Mouse (Mus musculus) C2C12 (cell line): ENCODE measurements around the gene Best3. TPM values are rescaled to one million over a fixed set of nuclear protein-coding genes. Genes with fewer than 3 reads are reported as not detected.
A peak's percentile ranks its signal among the peaks of the same experiment; 100 is the strongest.

Experiments used
- H3K27me3 ChIP-seq: one replicate; pipeline ENCODE4 v1.6.1; 2011; ENCODE audit not compliant: control insufficient read depth, insufficient read depth, insufficient read length
- H3K36me3 ChIP-seq: one replicate; pipeline ENCODE4 v1.6.1; 2011; ENCODE audit not compliant: control insufficient read depth, insufficient read depth
- H3K4me3 ChIP-seq: one replicate; pipeline ENCODE4 v1.5.1; 2011; ENCODE audit warnings: mild to moderate bottlenecking, control low read depth; ENCODE audit not compliant: poor library complexity, insufficient read depth, severe bottlenecking
- H3K79me2 ChIP-seq: one replicate; pipeline ENCODE4 v1.6.1; 2011; ENCODE audit not compliant: control insufficient read depth, insufficient read depth
- H3K79me3 ChIP-seq: one replicate; pipeline ENCODE4 v1.6.1; 2011; ENCODE audit warnings: low read depth, control low read depth
- H3ac ChIP-seq: one replicate; pipeline ENCODE3; 2011; ENCODE audit warnings: low read depth; ENCODE audit not compliant: control insufficient read depth, insufficient read length
- CEBPB ChIP-seq: IDR thresholded peaks from one replicate; pipeline ENCODE4 v1.6.1; 2011; ENCODE audit warnings: low read depth, mild to moderate bottlenecking, control low read depth, moderate library complexity
- CTCF ChIP-seq: IDR thresholded peaks from one replicate; pipeline ENCODE4 v1.5.1; 2011; ENCODE audit not compliant: control insufficient read depth, insufficient read depth, insufficient read length
- FOSL1 ChIP-seq: IDR thresholded peaks from one replicate; pipeline ENCODE4 v1.8.0; 2011; ENCODE audit warnings: mild to moderate bottlenecking, low read length; ENCODE audit not compliant: poor library complexity, insufficient read depth, severe bottlenecking
- MAX ChIP-seq: IDR thresholded peaks from one replicate; pipeline ENCODE4 v1.6.1; 2011; ENCODE audit warnings: mild to moderate bottlenecking, control low read depth
- MYOD1 ChIP-seq: IDR thresholded peaks from one replicate; pipeline ENCODE4 v1.6.1; 2011; ENCODE audit warnings: low read depth; ENCODE audit not compliant: control insufficient read depth, insufficient read length
- MYOG ChIP-seq: IDR thresholded peaks from one replicate; pipeline ENCODE4 v1.6.1; 2011; ENCODE audit not compliant: control insufficient read depth, insufficient read length; ENCODE audit errors: extremely low read depth
- USF1 ChIP-seq: IDR thresholded peaks from one replicate; pipeline ENCODE4 v1.6.1; 2011; ENCODE audit warnings: low read depth, mild to moderate bottlenecking, control low read depth, moderate library complexity
- polyA plus RNA-seq: library from polyadenylated mRNA; unstranded; fragments of >200 nt; fragmentation: generic; extraction: Trizol; gene quantifications from one replicate; pipeline ENCODE4 v1.2.1, GENCODE M21; 2012; ENCODE audit warnings: missing spikeins

Best3 gene
- polyA plus RNA-seq, 1 experiment: 0.09 TPM

GRCm38 (mm10) chr10:116949111-116950008 lies 36.8 kb upstream of the Best3 start:
- H3K79me3 ChIP-seq: peaks cover 12% of the 10 kb centered on the region
- no peaks in the 10 kb centered on the region for H3K27me3 ChIP-seq
- H3K79me2 ChIP-seq: peaks cover 56% of the 10 kb centered on the region
- H3ac ChIP-seq: peak overlapping the region; percentile 72
- no peaks in the 10 kb centered on the region for H3K36me3 ChIP-seq
- no peak for TF ChIP-seq MYOD1
- peak; percentile 58 for TF ChIP-seq CEBPB
- peak overlapping the region; percentile 60 for H3K4me3 ChIP-seq

- Histone ChIP-seq H3K36me3 (no peaks in the 10 kb centered on the region), H3K79me3 (peaks cover 12% of the 10 kb centered on the region), H3K27me3 (no peaks in the 10 kb centered on the region), H3K79me2 (peaks cover 47% of the 10 kb centered on the region), H3ac (peak within 1 kb of the TSS; percentile 72), H3K4me3 (peak within 1 kb of the TSS; percentile 60)
- TF ChIP-seq MAX: peak; percentile 56
- TF ChIP-seq CEBPB: no peak
- no peak for TF ChIP-seq USF1
- peak; percentile 96 for TF ChIP-seq CTCF
Observed at GRCm38 (mm10) chr10:116950009-116950769, 35.9 kb upstream of the Best3 start, which contains the start of gene Rab3ip. Gene Rab3ip (minus strand): TSS chr10:116950769.

DNA sequence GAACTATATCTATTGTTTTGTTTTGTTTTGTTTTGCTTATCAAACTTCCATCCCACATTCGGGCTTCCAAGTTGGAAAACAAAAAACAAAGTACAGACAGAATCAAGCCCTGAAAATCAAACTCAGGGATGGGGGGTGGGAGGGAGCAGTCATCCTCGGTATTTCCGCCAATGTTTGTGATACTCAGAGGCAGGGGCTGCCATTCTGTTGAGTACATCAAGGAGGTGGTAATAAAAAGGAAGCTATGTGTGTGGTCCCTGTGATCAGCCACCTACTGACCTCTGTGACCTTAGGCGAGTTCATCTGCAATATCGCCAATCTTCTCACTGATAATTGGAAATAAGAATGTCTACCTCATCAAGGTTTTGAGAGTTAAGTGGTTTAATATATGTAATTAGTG lies 35.2 kb upstream of the Best3 start:
- TF ChIP-seq USF1: no peak
- TF ChIP-seq CTCF: no peak
- no peak for TF ChIP-seq MAX
- TF ChIP-seq CEBPB: no peak
- TF ChIP-seq MYOD1: no peak
- TF ChIP-seq MYOG: no peak
- no peak for TF ChIP-seq FOSL1
- H3K79me2 ChIP-seq: peaks cover 40% of the 10 kb centered on the region
- peak overlapping the region; percentile 60 for H3K4me3 ChIP-seq

GRCm38 (mm10) chr10:116955191-116955590 lies 30.9 kb upstream of the Best3 start:
- no peaks in the 10 kb centered on the region for H3K27me3 ChIP-seq
- no peaks in the 10 kb centered on the region for H3K79me2 ChIP-seq
- no peaks in the 10 kb centered on the region for H3K36me3 ChIP-seq
- no peak overlapping the region for H3K4me3 ChIP-seq
- TF ChIP-seq USF1: no peak
- TF ChIP-seq FOSL1: no peak
- TF ChIP-seq MYOG: no peak
- TF ChIP-seq MYOD1: no peak
- no peak for TF ChIP-seq MAX
- no peak for TF ChIP-seq CEBPB
- no peak for TF ChIP-seq CTCF
- H3ac ChIP-seq: no peak overlapping the region
- H3K79me3 ChIP-seq: no peaks in the 10 kb centered on the region

More for the DNA sequence above, 35.2 kb upstream of the Best3 start:
- H3K36me3 ChIP-seq: no peaks in the 10 kb centered on the region
- H3K27me3 ChIP-seq: no peaks in the 10 kb centered on the region
- H3K79me3 ChIP-seq: peaks cover 12% of the 10 kb centered on the region
- H3ac ChIP-seq: no peak overlapping the region

DNA sequence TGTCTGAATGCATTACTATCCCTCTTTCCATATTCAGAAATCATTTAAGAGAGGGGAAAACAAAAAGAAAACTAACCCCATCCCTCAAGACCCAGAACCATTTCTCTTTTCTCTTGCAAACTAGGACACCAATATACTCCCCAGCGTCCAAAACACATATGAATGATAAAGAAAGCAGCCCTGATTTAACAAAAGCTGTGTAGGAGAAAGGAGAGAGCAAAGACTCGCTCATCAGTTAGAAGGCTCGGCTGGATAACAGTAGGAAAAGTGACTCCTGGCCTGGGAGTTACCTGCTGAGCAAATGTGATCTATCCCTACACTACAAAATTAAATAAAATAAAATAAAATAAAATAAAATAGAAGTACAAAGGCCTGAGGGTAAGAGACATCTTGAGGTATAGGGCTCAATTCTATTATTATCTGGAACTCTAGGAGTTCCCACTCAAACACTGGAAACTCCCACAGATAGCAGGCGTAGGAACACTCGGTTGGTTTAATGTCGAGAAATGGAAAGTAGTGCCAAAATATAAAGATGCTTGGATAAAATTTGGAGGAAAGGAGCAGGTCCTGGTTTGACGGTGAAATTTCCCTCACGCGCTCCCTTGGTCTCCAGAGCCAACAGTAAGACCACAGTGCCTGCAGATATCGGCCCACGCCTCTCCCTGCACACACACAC lies 29.5 kb upstream of the Best3 start:
- no peaks in the 10 kb centered on the region for H3K79me3 ChIP-seq
- TF ChIP-seq CEBPB (no peak), MYOD1 (no peak), USF1 (no peak), FOSL1 (no peak), CTCF (no peak), MYOG (no peak), MAX (no peak)
- no peaks in the 10 kb centered on the region for H3K27me3 ChIP-seq
- no peak overlapping the region for H3K4me3 ChIP-seq
- no peak overlapping the region for H3ac ChIP-seq
- H3K79me2 ChIP-seq: no peaks in the 10 kb centered on the region
- no peaks in the 10 kb centered on the region for H3K36me3 ChIP-seq
